Mouse (Mus musculus) myocyte (in vitro differentiated cells): ENCODE measurements around the gene Ankrd6.

ENCODE experiments used
- CEBPB ChIP-seq: IDR thresholded peaks from 2 replicates; pipeline ENCODE4 v1.6.1; 2011; ENCODE audit warnings: mild to moderate bottlenecking, moderate library complexity; ENCODE audit not compliant: poor library complexity, insufficient read depth, severe bottlenecking
- E2F4 ChIP-seq: IDR thresholded peaks from one replicate; pipeline ENCODE4 v1.6.1; 2011; ENCODE audit warnings: mild to moderate bottlenecking, control low read depth, moderate library complexity; ENCODE audit not compliant: insufficient read depth
- MYOD1 ChIP-seq, 3 experiments: IDR thresholded peaks; one replicate each; pipeline ENCODE4 v1.6.1; 2011; ENCODE audit warnings: control low read depth in 2 of 3, low read depth in 2 of 3, mild to moderate bottlenecking in 2 of 3, moderate library complexity in 1 of 3; ENCODE audit not compliant: insufficient read length in 2 of 3, control insufficient read depth in 1 of 3
- POLR2AphosphoS2 ChIP-seq: IDR thresholded peaks from one replicate; pipeline ENCODE4 v1.6.1; 2011; ENCODE audit warnings: low read depth, control low read depth; ENCODE audit not compliant: insufficient read length

- TF ChIP-seq CEBPB: no peak
- TF ChIP-seq E2F4: no peak
- TF ChIP-seq POLR2AphosphoS2: no peak
- no peak for TF ChIP-seq MYOD1 (IDR thresholded peaks at IDR 0.05; ENCODE audit: control insufficient read depth in 1 of 3, insufficient read length in 2 of 3, low read depth in 2 of 3)
Measured at GRCm38 (mm10) chr4:32923891-32924294, 26.7 kb downstream of the Ankrd6 start.
